Mouse (Mus musculus): ENCODE data around the gene Lcn6. TPM values are rescaled to one million over a fixed set of nuclear protein-coding genes. Genes with fewer than 3 reads are reported as not detected.

The Lcn6 gene
- not detected in 2 replicates for polyA plus RNA-seq (2015; fragmentation: Nextera tagmentation; extraction: Ambion mirVana)

GRCm38 (mm10) chr2:25676486-25676885 is at the start of gene Lcn6:
Gene Lcn6 (plus strand): TSS chr2:25676786.

GRCm38 (mm10) chr2:25627811-25628210 is 48.8 kb upstream of the Lcn6 start, which contains the start of gene Fcna:
Gene Fcna (minus strand): TSS chr2:25628030.

GRCm38 (mm10) chr2:25652902-25653301 is 23.7 kb upstream of the Lcn6 start, which contains the start of gene Lcn8:
Gene Lcn8 (plus strand): TSS chr2:25653120.

GRCm38 (mm10) chr2:25657652-25658051 is 18.9 kb upstream of the Lcn6 start, which contains the start of gene Lcn5:
Gene Lcn5 (plus strand): TSS chr2:25657952.

GRCm38 (mm10) chr2:25682426-25682825 is 5.8 kb downstream of the Lcn6 start, which contains the start of gene Lcn10:
Gene Lcn10 (plus strand): TSS chr2:25682726.

GRCm38 (mm10) chr2:25699743-25700142 is 23.2 kb downstream of the Lcn6 start, which contains the start of gene Obp2a:
Gene Obp2a (plus strand): TSS chr2:25700043.

GRCm38 (mm10) chr2:25706643-25707481 is 30.3 kb downstream of the Lcn6 start, which contains the start of gene Bmyc:
Gene Bmyc (plus strand): TSS chr2:25706739.

Other genes with a start within 250 kb of the Lcn6 start
- 1.5 and 1.6 TPM in 2 replicates for gene Abca2, start 248.1 kb upstream of the Lcn6 start, polyA plus RNA-seq (2015; fragmentation: Nextera tagmentation; extraction: Ambion mirVana)
- 4.8 and 4.9 TPM in 2 replicates for gene Clic3, start 219.9 kb upstream of the Lcn6 start, polyA plus RNA-seq (2015; fragmentation: Nextera tagmentation; extraction: Ambion mirVana)
- 22.5 and 28.9 TPM in 2 replicates for gene Paxx, start 215.7 kb upstream of the Lcn6 start, polyA plus RNA-seq (2015; fragmentation: Nextera tagmentation; extraction: Ambion mirVana)
- 1.7 and 2.4 TPM in 2 replicates for gene Ptgds, start 206.7 kb upstream of the Lcn6 start, polyA plus RNA-seq (2015; fragmentation: Nextera tagmentation; extraction: Ambion mirVana)
- gene Lcn12, start 182.9 kb upstream of the Lcn6 start, polyA plus RNA-seq (2015; fragmentation: Nextera tagmentation; extraction: Ambion mirVana): not detected in 2 replicates
- gene Fbxw5, start 176.0 kb upstream of the Lcn6 start, polyA plus RNA-seq (2015; fragmentation: Nextera tagmentation; extraction: Ambion mirVana): 30.8 and 34.7 TPM in 2 replicates
- 2.9 and 3.8 TPM in 2 replicates for gene C8g, start 175.1 kb upstream of the Lcn6 start, polyA plus RNA-seq (2015; fragmentation: Nextera tagmentation; extraction: Ambion mirVana)
- 19.0 and 19.7 TPM in 2 replicates for gene Traf2, start 129.8 kb upstream of the Lcn6 start, polyA plus RNA-seq (2015; fragmentation: Nextera tagmentation; extraction: Ambion mirVana)
- gene Edf1, start 118.9 kb upstream of the Lcn6 start, polyA plus RNA-seq (2015; fragmentation: Nextera tagmentation; extraction: Ambion mirVana): 166 and 189 TPM in 2 replicates
- gene Mamdc4, start 101.9 kb upstream of the Lcn6 start, polyA plus RNA-seq (2015; fragmentation: Nextera tagmentation; extraction: Ambion mirVana): 0.29 and 0.80 TPM in 2 replicates
- 52.5 and 57.5 TPM in 2 replicates for gene Phpt1, start 101.6 kb upstream of the Lcn6 start, polyA plus RNA-seq (2015; fragmentation: Nextera tagmentation; extraction: Ambion mirVana)
- 0.02 and 0.45 TPM in 2 replicates for gene Ajm1, start 95.0 kb upstream of the Lcn6 start, polyA plus RNA-seq (2015; fragmentation: Nextera tagmentation; extraction: Ambion mirVana)
- gene Rabl6, start 68.3 kb upstream of the Lcn6 start, polyA plus RNA-seq (2015; fragmentation: Nextera tagmentation; extraction: Ambion mirVana): 31.4 and 36.5 TPM in 2 replicates
- gene Ccdc183, start 59.1 kb upstream of the Lcn6 start, polyA plus RNA-seq (2015; fragmentation: Nextera tagmentation; extraction: Ambion mirVana): 0.13 and 0.16 TPM in 2 replicates
- gene Tmem141, start 54.8 kb upstream of the Lcn6 start, polyA plus RNA-seq (2015; fragmentation: Nextera tagmentation; extraction: Ambion mirVana): 10.7 and 15.0 TPM in 2 replicates
- gene Fcna, start 48.8 kb upstream of the Lcn6 start, polyA plus RNA-seq (2015; fragmentation: Nextera tagmentation; extraction: Ambion mirVana): 24.5 and 35.1 TPM in 2 replicates
- gene Lcn8, start 23.7 kb upstream of the Lcn6 start, polyA plus RNA-seq (2015; fragmentation: Nextera tagmentation; extraction: Ambion mirVana): not detected in 2 replicates
- gene Lcn5, start 18.8 kb upstream of the Lcn6 start, polyA plus RNA-seq (2015; fragmentation: Nextera tagmentation; extraction: Ambion mirVana): not detected in 2 replicates
- gene Lcn10, start 5.9 kb downstream of the Lcn6 start, polyA plus RNA-seq (2015; fragmentation: Nextera tagmentation; extraction: Ambion mirVana): not detected in 2 replicates
- not detected in 2 replicates for gene Obp2a, start 23.3 kb downstream of the Lcn6 start, polyA plus RNA-seq (2015; fragmentation: Nextera tagmentation; extraction: Ambion mirVana)
- 18.2 and 23.9 TPM in 2 replicates for gene Bmyc, start 30.0 kb downstream of the Lcn6 start, polyA plus RNA-seq (2015; fragmentation: Nextera tagmentation; extraction: Ambion mirVana)
- gene Obp2b, start 60.2 kb downstream of the Lcn6 start, polyA plus RNA-seq (2015; fragmentation: Nextera tagmentation; extraction: Ambion mirVana): not detected in 2 replicates
- not detected in 2 replicates for gene Lcn3, start 88.8 kb downstream of the Lcn6 start, polyA plus RNA-seq (2015; fragmentation: Nextera tagmentation; extraction: Ambion mirVana)
- not detected in 2 replicates for gene Lcn11, start 100.2 kb downstream of the Lcn6 start, polyA plus RNA-seq (2015; fragmentation: Nextera tagmentation; extraction: Ambion mirVana)
- not detected in 2 replicates for gene Gm13539, start 105.5 kb downstream of the Lcn6 start, polyA plus RNA-seq (2015; fragmentation: Nextera tagmentation; extraction: Ambion mirVana)
- not detected in 2 replicates for gene Glt6d1, start 139.1 kb downstream of the Lcn6 start, polyA plus RNA-seq (2015; fragmentation: Nextera tagmentation; extraction: Ambion mirVana)
- not detected in 2 replicates for gene Lcn9, start 146.4 kb downstream of the Lcn6 start, polyA plus RNA-seq (2015; fragmentation: Nextera tagmentation; extraction: Ambion mirVana)
- gene Sohlh1, start 170.5 kb downstream of the Lcn6 start, polyA plus RNA-seq (2015; fragmentation: Nextera tagmentation; extraction: Ambion mirVana): 0.12 TPM in 1 of 2 replicates, not detected in the other
- 0.05 and 0.16 TPM in 2 replicates for gene Kcnt1, start 186.9 kb downstream of the Lcn6 start, polyA plus RNA-seq (2015; fragmentation: Nextera tagmentation; extraction: Ambion mirVana)

Measured in spleen, postnatal 0 days (tissue).